Mouse (Mus musculus) thymus, adult 2 months (tissue): ENCODE measurements around the gene Brd3.

Experiments
- CTCF ChIP-seq: fragments of 200-500 bp; IDR thresholded peaks from 2 replicates; pipeline ENCODE4 v1.5.1; 2012; ENCODE audit warnings: mild to moderate bottlenecking, control low read depth, low read length, moderate library complexity, borderline replicate concordance; ENCODE audit not compliant: control insufficient read depth, poor library complexity, insufficient read depth; ENCODE audit errors: extremely low read depth
- POLR2A ChIP-seq: fragments of 200-500 bp; IDR thresholded peaks from 2 replicates; pipeline ENCODE4 v1.6.1; 2012; ENCODE audit warnings: mild to moderate bottlenecking, low read length, control low read depth, moderate library complexity; ENCODE audit not compliant: control insufficient read depth, poor library complexity, insufficient read depth; ENCODE audit errors: extremely low read depth

- TF ChIP-seq POLR2A (no peak), CTCF (no peak)
Observed at GRCm38 (mm10) chr2:27507562-27507961, at the start of gene Brd3.
